Mouse (Mus musculus): ENCODE results near the gene Nemp1. TPM values are rescaled to one million over a fixed set of nuclear protein-coding genes. Genes with fewer than 3 reads are reported as not detected.

Gene Nemp1
- total RNA-seq, 2 experiments from 2014 or later = 17.5 to 18.4 TPM

Other genes starting within 250 kb of the Nemp1 start
- gene Stac3, start 165.2 kb upstream of the Nemp1 start, total RNA-seq (2015) = 1.2 TPM in 1 of 2 replicates, not detected in the other
- 0.40 TPM in 1 of 2 replicates, not detected in the other for gene Stac3, start 165.2 kb upstream of the Nemp1 start, total RNA-seq (2017)
- gene Ndufa4l2, start 151.9 kb upstream of the Nemp1 start, total RNA-seq (2015) = not detected in 2 replicates
- not detected in 2 replicates for gene Ndufa4l2, start 151.9 kb upstream of the Nemp1 start, total RNA-seq (2017)
- 31.3 and 31.9 TPM in 2 replicates for gene Shmt2, start 144.5 kb upstream of the Nemp1 start, total RNA-seq (2015)
- 27.8 and 33.1 TPM in 2 replicates for gene Shmt2, start 144.5 kb upstream of the Nemp1 start, total RNA-seq (2017)
- gene Nxph4, start 132.3 kb upstream of the Nemp1 start, total RNA-seq (2015) = not detected in 2 replicates
- not detected in 2 replicates for gene Nxph4, start 132.3 kb upstream of the Nemp1 start, total RNA-seq (2017)
- 85.5 and 104 TPM in 2 replicates for gene Lrp1, start 45.8 kb upstream of the Nemp1 start, total RNA-seq (2015)
- 62.4 and 72.2 TPM in 2 replicates for gene Lrp1, start 45.8 kb upstream of the Nemp1 start, total RNA-seq (2017)
- 82.5 and 89.6 TPM in 2 replicates for gene Stat6, start 23.9 kb upstream of the Nemp1 start, total RNA-seq (2015)
- 120 and 128 TPM in 2 replicates for gene Stat6, start 23.9 kb upstream of the Nemp1 start, total RNA-seq (2017)
- 2.0 and 2.6 TPM in 2 replicates for gene Nab2, start 1.7 kb downstream of the Nemp1 start, total RNA-seq (2015)
- 2.3 and 2.4 TPM in 2 replicates for gene Nab2, start 1.7 kb downstream of the Nemp1 start, total RNA-seq (2017)
- gene Myo1a, start 38.3 kb downstream of the Nemp1 start, total RNA-seq (2015) = 0.16 TPM in 1 of 2 replicates, not detected in the other
- 0.20 TPM in 1 of 2 replicates, not detected in the other for gene Myo1a, start 38.3 kb downstream of the Nemp1 start, total RNA-seq (2017)
- 1.1 and 1.8 TPM in 2 replicates for gene Tac2, start 57.6 kb downstream of the Nemp1 start, total RNA-seq (2015)
- 0.37 and 0.51 TPM in 2 replicates for gene Tac2, start 57.6 kb downstream of the Nemp1 start, total RNA-seq (2017)
- gene Zbtb39, start 72.6 kb downstream of the Nemp1 start, total RNA-seq (2015) = 3.3 and 5.1 TPM in 2 replicates
- gene Zbtb39, start 72.6 kb downstream of the Nemp1 start, total RNA-seq (2017) = 3.2 and 4.3 TPM in 2 replicates
- not detected in 2 replicates for gene Gpr182, start 84.8 kb downstream of the Nemp1 start, total RNA-seq (2015)
- 0.11 TPM in 1 of 2 replicates, not detected in the other for gene Gpr182, start 84.8 kb downstream of the Nemp1 start, total RNA-seq (2017)
- gene Rdh1, start 92.8 kb downstream of the Nemp1 start, total RNA-seq (2015) = not detected in 2 replicates
- gene Rdh1, start 92.8 kb downstream of the Nemp1 start, total RNA-seq (2017) = not detected in 2 replicates
- not detected in 2 replicates for gene Rdh16f1, start 92.9 kb downstream of the Nemp1 start, total RNA-seq (2015)
- gene Rdh16f1, start 92.9 kb downstream of the Nemp1 start, total RNA-seq (2017) = not detected in 2 replicates
- not detected in 2 replicates for gene Rdh9, start 109.5 kb downstream of the Nemp1 start, total RNA-seq (2015)
- gene Rdh9, start 109.5 kb downstream of the Nemp1 start, total RNA-seq (2017) = not detected in 2 replicates
- not detected in 2 replicates for gene Rdh16, start 134.3 kb downstream of the Nemp1 start, total RNA-seq (2015)
- gene Rdh16, start 134.3 kb downstream of the Nemp1 start, total RNA-seq (2017) = not detected in 2 replicates
- not detected in 2 replicates for gene Rdh19, start 183.0 kb downstream of the Nemp1 start, total RNA-seq (2015)
- not detected in 2 replicates for gene Rdh19, start 183.0 kb downstream of the Nemp1 start, total RNA-seq (2017)
- gene Rdh16f2, start 199.6 kb downstream of the Nemp1 start, total RNA-seq (2015) = not detected in 2 replicates
- not detected in 2 replicates for gene Rdh16f2, start 199.6 kb downstream of the Nemp1 start, total RNA-seq (2017)
- not detected in 2 replicates for gene Rdh7, start 221.9 kb downstream of the Nemp1 start, total RNA-seq (2015)
- gene Rdh7, start 221.9 kb downstream of the Nemp1 start, total RNA-seq (2017) = not detected in 2 replicates
- gene Sdr9c7, start 231.6 kb downstream of the Nemp1 start, total RNA-seq (2015) = not detected in 2 replicates
- not detected in 2 replicates for gene Sdr9c7, start 231.6 kb downstream of the Nemp1 start, total RNA-seq (2017)